Mouse (Mus musculus) heart, embryonic 16.5 days (tissue): ENCODE measurements at regions not wholly inside any gene's neighbourhood (a gene's known extent, or its start where the extent isn't known, plus 50 kb on each side); places are given as distances from the start of the nearest gene placed in this dataset. TPM values are rescaled to one million over a fixed set of nuclear protein-coding genes. Genes with fewer than 3 reads are reported as not detected.

ENCODE experiments used
- ATAC-seq: fragments of 200-750 bp; cut with Nextera tagmentation; replicated peaks from 2 replicates; pipeline ENCODE4 v1.8.0; 2017; ENCODE audit warnings: moderate number of reproducible peaks; ENCODE audit not compliant: insufficient read depth, low FRiP score; ENCODE audit errors: extremely low read depth
- H3K27ac ChIP-seq: fragments of 300-500 bp; sonication (generic); 2 replicates; pipeline ENCODE4 v1.5.1; 2014; ENCODE audit warnings: mild to moderate bottlenecking, low read length, control low read depth, moderate library complexity
- H3K27me3 ChIP-seq: fragments of 300-500 bp; sonication (generic); 2 replicates; pipeline ENCODE4 v1.6.1; 2014; ENCODE audit warnings: low read length, mixed read lengths; ENCODE audit not compliant: control insufficient read depth, insufficient read depth
- H3K36me3 ChIP-seq: fragments of 300-500 bp; sonication (generic); 2 replicates; pipeline ENCODE4 v1.6.1; 2014; ENCODE audit not compliant: control insufficient read depth, insufficient read depth
- H3K4me1 ChIP-seq: fragments of 300-500 bp; sonication (generic); 2 replicates; pipeline ENCODE4 v1.6.1; 2014; ENCODE audit warnings: low read length, mixed read lengths; ENCODE audit not compliant: control insufficient read depth, insufficient read depth
- H3K4me2 ChIP-seq: fragments of 300-500 bp; sonication (generic); 2 replicates; pipeline ENCODE4 v1.6.1; 2014; ENCODE audit warnings: low read depth, mild to moderate bottlenecking, control low read depth, low read length
- H3K4me3 ChIP-seq: fragments of 300-500 bp; sonication (generic); 2 replicates; pipeline ENCODE4 v1.5.1; 2014; ENCODE audit warnings: mild to moderate bottlenecking, control low read depth, low read length
- H3K9ac ChIP-seq: fragments of 300-500 bp; sonication (generic); 2 replicates; pipeline ENCODE4 v1.6.1; 2014; ENCODE audit warnings: low read length, control low read depth
- H3K9me3 ChIP-seq: fragments of 300-500 bp; sonication (generic); replicated peaks from 2 replicates; pipeline ENCODE4 v1.6.1; 2016; ENCODE audit warnings: low read length; ENCODE audit not compliant: control insufficient read depth
- WGBS: fragments of 180-500 bp; shearing (Covaris S2); extraction: QIAGEN DNeasy Blood & Tissue Kit; methylation state at CpG from one replicate; pipeline ENCODE4 v1.1.7; 2014; 5-methylcytosine and 5-hydroxymethylcytosine counted together
- microRNA-seq: library from miRNA; unstranded; fragments of <30 nt; microRNA quantifications from one replicate; pipeline ENCODE4, GENCODE M21; 2017

DNA sequence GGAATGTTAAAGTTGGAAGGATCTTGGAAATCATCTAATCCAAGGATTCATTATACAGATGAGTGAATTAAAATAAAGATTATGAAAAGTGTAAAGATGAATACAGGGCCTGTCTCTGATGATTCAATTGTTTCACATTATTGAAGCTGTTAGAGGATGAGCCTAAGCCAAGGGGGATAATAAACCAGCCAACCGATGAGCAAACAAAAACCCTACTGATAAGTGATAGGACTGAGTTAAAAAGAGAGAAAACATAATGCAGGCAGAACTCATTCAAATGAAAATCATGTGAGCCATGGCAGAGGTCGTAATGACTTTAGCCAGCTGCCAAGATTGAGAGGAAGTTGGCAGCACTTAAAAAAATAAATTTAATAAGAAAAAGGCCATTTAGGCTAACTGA, 772.6 kb downstream of the Hace1 start:
- Histone ChIP-seq H3K27me3 (no peaks in the 10 kb centered on the region), H3K4me2 (no peak overlapping the region), H3K4me3 (no peak overlapping the region), H3K36me3 (no peaks in the 10 kb centered on the region), H3K27ac (no peak overlapping the region), H3K9me3 (no peaks in the 10 kb centered on the region), H3K4me1 (no peaks in the 10 kb centered on the region), H3K9ac (no peak overlapping the region)
- no peak for ATAC-seq
- 56% methylated on average over 2 of the region's 2 CpGs for WGBS

DNA sequence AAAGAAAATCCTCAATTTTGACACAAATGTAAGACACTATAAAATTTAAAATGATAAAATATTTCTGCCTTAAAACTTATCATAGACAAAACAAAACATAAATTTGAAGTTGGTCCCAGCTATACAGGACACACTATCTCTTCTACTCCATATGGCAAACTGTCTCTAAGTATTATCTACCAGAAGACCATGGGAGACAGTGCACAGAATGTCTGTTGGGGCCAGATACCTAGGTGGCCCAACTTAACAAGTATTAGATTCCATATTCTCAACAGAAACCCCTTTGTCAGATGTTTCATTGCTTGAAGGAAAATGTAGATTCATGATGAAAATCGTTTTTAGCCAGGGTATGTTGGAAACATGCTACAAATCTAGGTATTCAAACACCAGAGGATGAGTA, 779.1 kb downstream of the Hace1 start:
- no peaks in the 10 kb centered on the region for H3K36me3 ChIP-seq
- no peaks in the 10 kb centered on the region for H3K9me3 ChIP-seq
- H3K27me3 ChIP-seq, result no peaks in the 10 kb centered on the region
- H3K9ac ChIP-seq, result no peak overlapping the region
- H3K4me2 ChIP-seq, result no peak overlapping the region
- no peak for ATAC-seq
- H3K4me3 ChIP-seq, result no peak overlapping the region
- no peak overlapping the region for H3K27ac ChIP-seq
- no peaks in the 10 kb centered on the region for H3K4me1 ChIP-seq
- WGBS, result 50% methylated on average over 1 of the region's 1 CpGs

DNA sequence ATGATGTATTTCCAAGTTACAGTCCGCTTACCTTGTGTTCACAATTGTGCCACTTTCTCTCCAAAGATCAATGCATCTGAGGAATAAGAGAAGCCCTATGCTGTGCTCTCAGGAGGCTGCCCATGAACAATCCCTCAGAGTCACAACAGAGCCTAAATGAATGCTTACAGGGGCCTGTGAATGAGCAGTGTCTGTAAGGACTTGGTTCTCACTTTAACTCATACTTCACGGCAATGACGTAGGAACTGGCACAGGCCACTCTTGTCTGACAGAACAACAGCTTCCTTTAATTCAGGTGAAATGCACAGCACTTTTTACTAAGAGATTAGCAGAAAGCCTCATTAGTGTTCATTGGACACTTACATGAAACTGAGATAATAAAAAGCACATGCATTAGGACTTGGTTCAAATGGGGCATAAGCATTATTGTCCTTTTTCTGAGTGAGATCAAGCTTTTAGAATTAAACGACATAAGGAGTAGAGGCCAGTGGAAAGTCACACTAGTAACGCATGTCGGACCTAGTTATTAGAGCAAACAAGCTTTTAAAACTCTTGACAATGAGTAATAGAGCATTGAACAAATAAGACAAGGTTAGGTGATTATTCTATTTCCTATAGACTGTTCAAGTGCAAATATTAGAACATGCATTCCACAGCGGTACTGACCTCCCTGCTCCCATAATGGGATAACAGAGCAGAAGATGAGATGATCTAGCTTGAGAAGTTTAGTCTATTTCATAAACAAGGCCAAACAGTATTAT, 796.3 kb downstream of the Hace1 start:
- Histone ChIP-seq H3K9ac (no peak overlapping the region), H3K27me3 (no peaks in the 10 kb centered on the region), H3K4me3 (no peak overlapping the region), H3K4me2 (no peak overlapping the region), H3K4me1 (no peaks in the 10 kb centered on the region), H3K36me3 (no peaks in the 10 kb centered on the region), H3K27ac (no peak overlapping the region), H3K9me3 (no peaks in the 10 kb centered on the region)
- WGBS, result 78% methylated on average over 7 of the region's 7 CpGs
- ATAC-seq, result no peak

DNA sequence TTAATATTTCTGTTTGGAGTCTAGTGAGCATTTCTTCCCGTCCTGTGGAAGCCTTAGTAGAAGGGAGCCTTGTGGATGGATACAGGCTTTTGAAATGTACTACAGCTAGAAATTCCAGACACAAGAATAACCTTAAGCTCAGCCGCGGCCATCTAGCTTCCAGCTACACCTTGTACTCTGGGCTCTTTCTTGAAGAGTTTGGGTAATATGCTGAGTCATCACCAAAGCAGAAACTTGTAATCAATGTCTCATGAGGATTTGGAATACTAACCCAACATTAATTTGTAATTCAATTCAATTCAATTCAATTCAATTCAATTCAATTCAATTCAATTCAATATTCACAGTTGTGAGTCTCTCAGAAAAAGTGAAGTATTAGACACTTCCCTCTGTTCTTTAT, 797.0 kb downstream of the Hace1 start:
- 84% methylated on average over 3 of the region's 3 CpGs for WGBS
- Histone ChIP-seq H3K27me3 (no peaks in the 10 kb centered on the region), H3K36me3 (no peaks in the 10 kb centered on the region), H3K9ac (no peak overlapping the region), H3K4me3 (no peak overlapping the region), H3K4me1 (no peaks in the 10 kb centered on the region), H3K27ac (no peak overlapping the region), H3K9me3 (no peaks in the 10 kb centered on the region), H3K4me2 (no peak overlapping the region)
- no peak for ATAC-seq

DNA sequence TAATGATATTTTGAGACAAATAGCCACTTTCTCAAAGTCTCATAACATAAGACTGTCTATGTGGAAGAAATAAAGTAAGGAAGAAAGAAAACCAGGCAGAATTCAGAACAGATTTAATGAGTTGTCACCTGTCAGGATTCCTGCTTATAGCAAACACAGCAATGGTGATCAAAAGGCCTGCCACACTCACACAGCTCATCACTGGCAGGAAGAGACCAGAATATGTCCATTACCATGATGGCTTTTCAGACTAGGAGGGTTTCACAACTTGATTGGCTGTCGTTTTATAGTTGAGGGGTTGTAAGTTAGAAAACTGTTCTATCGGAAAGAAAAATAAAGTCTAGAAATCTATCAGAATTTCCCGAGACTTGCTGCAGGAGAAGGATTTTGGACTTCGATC, 819.5 kb downstream of the Hace1 start:
- 73% methylated on average over 4 of the region's 4 CpGs for WGBS

DNA sequence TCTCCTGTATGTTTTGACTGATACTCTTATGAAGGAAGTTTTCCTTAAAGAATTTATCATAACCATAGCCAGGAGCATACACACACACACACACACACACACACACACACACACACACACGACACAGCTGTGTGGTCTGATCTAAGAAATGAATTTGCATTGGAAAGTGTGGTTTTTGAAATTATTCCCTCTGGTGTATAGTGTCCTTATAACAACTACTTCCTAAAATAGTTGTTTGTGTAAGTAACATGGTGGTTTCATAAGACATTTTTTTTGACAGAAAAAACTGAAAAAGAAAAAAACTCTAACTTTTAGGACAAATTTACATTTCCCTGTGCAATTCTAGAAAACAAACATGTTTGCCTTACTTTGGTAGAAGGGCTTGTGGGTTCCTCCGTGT, 826.3 kb downstream of the Hace1 start:
- H3K4me3 ChIP-seq, result no peak overlapping the region
- H3K4me1 ChIP-seq, result no peaks in the 10 kb centered on the region
- no peak overlapping the region for H3K9ac ChIP-seq
- ATAC-seq, result no peak
- WGBS, result 80% methylated on average over 2 of the region's 2 CpGs
- H3K27me3 ChIP-seq, result no peaks in the 10 kb centered on the region
- H3K9me3 ChIP-seq, result no peaks in the 10 kb centered on the region
- H3K27ac ChIP-seq, result no peak overlapping the region
- no peaks in the 10 kb centered on the region for H3K36me3 ChIP-seq
- H3K4me2 ChIP-seq, result no peak overlapping the region

More for the DNA sequence above, 819.5 kb downstream of the Hace1 start:
- H3K27ac ChIP-seq, result no peak overlapping the region
- no peak overlapping the region for H3K4me2 ChIP-seq
- no peaks in the 10 kb centered on the region for H3K4me1 ChIP-seq
- ATAC-seq, result no peak
- H3K36me3 ChIP-seq, result no peaks in the 10 kb centered on the region
- no peak overlapping the region for H3K4me3 ChIP-seq
- H3K9me3 ChIP-seq, result no peaks in the 10 kb centered on the region
- H3K9ac ChIP-seq, result no peak overlapping the region
- no peaks in the 10 kb centered on the region for H3K27me3 ChIP-seq

Small RNA genes lying in the stretch of these regions (microRNA-seq; reads per million reads assigned to microRNA genes)
- gene Gm27410, result not detected
